Mouse (Mus musculus): ENCODE data around the gene Gtf2a1l.

- TF ChIP-seq CTCF (IDR thresholded peaks at IDR 0.05; ENCODE audit: control insufficient read depth, insufficient read depth, low read length) (no peak), POLR2A (IDR thresholded peaks at IDR 0.05; ENCODE audit: borderline replicate concordance, control insufficient read depth, low read depth, low read length) (no peak)
Measured at GRCm38 (mm10) chr17:88641836-88642235, 26.6 kb upstream of the Gtf2a1l start.
